Mouse (Mus musculus) CH12.LX (cell line): ENCODE results near the gene Abcd1. TPM values are rescaled to one million over a fixed set of nuclear protein-coding genes. Genes with fewer than 3 reads are reported as not detected.

Experiments
- DNase-seq: peaks from one replicate; pipeline ENCODE4 v3.0.0-alpha.2; 2013; ENCODE audit errors: extremely low read depth
- H3K27ac ChIP-seq: 2 replicates; pipeline ENCODE4 v1.5.1; 2012; ENCODE audit warnings: low read depth, mild to moderate bottlenecking, control low read depth, moderate library complexity; ENCODE audit not compliant: insufficient read depth
- H3K27me3 ChIP-seq: replicated peaks from 2 replicates; pipeline ENCODE3; 2012; ENCODE audit warnings: inconsistent platforms
- H3K36me3 ChIP-seq, 2 experiments: replicated peaks in 1 of 2; 2 replicates each; pipeline versions ENCODE3 to v1.6.1; 2012; ENCODE audit warnings: inconsistent platforms in 1 of 2, low read length in 1 of 2, mild to moderate bottlenecking in 1 of 2, mixed read lengths in 1 of 2, moderate library complexity in 1 of 2; ENCODE audit not compliant: control insufficient read depth in 1 of 2, insufficient read depth in 1 of 2
- H3K4me1 ChIP-seq, 2 experiments: 2 replicates each; pipeline ENCODE4 v1.6.1; 2012; ENCODE audit warnings: inconsistent platforms in 1 of 2, moderate library complexity in 1 of 2; ENCODE audit not compliant: insufficient read depth in 2 of 2, control insufficient read depth in 1 of 2
- H3K4me2 ChIP-seq: 2 replicates; pipeline ENCODE4 v1.6.1; 2012; ENCODE audit warnings: low read depth, mild to moderate bottlenecking, control low read depth; ENCODE audit not compliant: poor library complexity, insufficient read depth, severe bottlenecking
- H3K4me3 ChIP-seq, 3 experiments: fragments of 150-350 bp in 1 of 3; sonication (generic) in 1 of 3; replicated peaks in 1 of 3; 2 replicates each; pipeline versions ENCODE3 to v1.5.1; 2011 to 2012; ENCODE audit warnings: low read depth in 2 of 3, low read length in 2 of 3, mild to moderate bottlenecking in 2 of 3, moderate library complexity in 2 of 3, control low read depth in 1 of 3, improper control_type of control experiment in 1 of 3, inconsistent platforms in 1 of 3, mixed read lengths in 1 of 3; ENCODE audit not compliant: poor library complexity in 1 of 3
- H3K79me2 ChIP-seq: replicated peaks from 2 replicates; pipeline ENCODE4 v1.6.1; 2012; ENCODE audit warnings: mild to moderate bottlenecking, moderate library complexity; ENCODE audit not compliant: control insufficient read depth, poor library complexity, insufficient read depth, severe bottlenecking; ENCODE audit errors: extremely low read depth
- H3K9ac ChIP-seq: 2 replicates; pipeline ENCODE4 v1.6.1; 2012; ENCODE audit warnings: low read depth, mild to moderate bottlenecking, control low read depth, moderate library complexity; ENCODE audit not compliant: insufficient read depth
- H3K9me3 ChIP-seq: replicated peaks from 2 replicates; pipeline ENCODE3; 2012; ENCODE audit warnings: low read length, inconsistent platforms, mixed read lengths
- CHD2 ChIP-seq: IDR thresholded peaks from 2 replicates; pipeline ENCODE4 v1.6.1; 2011; ENCODE audit warnings: low read length, improper control_type of control experiment
- CTCF ChIP-seq, 2 experiments: IDR thresholded peaks in 1 of 2; conservative IDR thresholded peaks in 1 of 2; 2 replicates each; pipeline ENCODE4 v1.5.1; 2011 to 2012; ENCODE audit warnings: low read depth in 2 of 2, low read length in 2 of 2, improper control_type of control experiment in 1 of 2, inconsistent platforms in 1 of 2, mild to moderate bottlenecking in 1 of 2, moderate library complexity in 1 of 2
- E2F4 ChIP-seq: IDR thresholded peaks from 2 replicates; pipeline ENCODE4 v1.6.1; 2011; ENCODE audit warnings: low read depth, low read length, improper control_type of control experiment; ENCODE audit not compliant: insufficient replicate concordance
- ELF1 ChIP-seq: IDR thresholded peaks from 2 replicates; pipeline ENCODE4 v1.6.1; 2014; ENCODE audit warnings: low read depth, mild to moderate bottlenecking, inconsistent platforms, low read length, improper control_type of control experiment
- ETS1 ChIP-seq: conservative IDR thresholded peaks from 2 replicates; pipeline ENCODE4 v1.6.1; 2012; ENCODE audit warnings: low read depth, mild to moderate bottlenecking, inconsistent platforms, low read length, improper control_type of control experiment, moderate library complexity
- GABPA ChIP-seq: IDR thresholded peaks from 2 replicates; pipeline ENCODE4 v1.6.1; 2012; ENCODE audit warnings: low read depth, low read length, improper control_type of control experiment, inconsistent platforms; ENCODE audit not compliant: insufficient replicate concordance
- HCFC1 ChIP-seq: IDR thresholded peaks from 2 replicates; pipeline ENCODE4 v1.6.1; 2012; ENCODE audit warnings: low read depth, mild to moderate bottlenecking, inconsistent platforms, low read length, improper control_type of control experiment
- IRF4 ChIP-seq: IDR thresholded peaks from 2 replicates; pipeline ENCODE4 v1.6.1; 2014; ENCODE audit warnings: low read depth, mild to moderate bottlenecking, inconsistent platforms, low read length, improper control_type of control experiment
- KAT2A ChIP-seq: IDR thresholded peaks from 2 replicates; pipeline ENCODE4 v1.6.1; 2012; ENCODE audit warnings: low read length, improper control_type of control experiment, inconsistent platforms; ENCODE audit not compliant: insufficient replicate concordance
- NELFE ChIP-seq: IDR thresholded peaks from 2 replicates; pipeline ENCODE4 v1.6.1; 2011; ENCODE audit warnings: low read depth, low read length, improper control_type of control experiment
- PAX5 ChIP-seq: IDR thresholded peaks from 2 replicates; pipeline ENCODE4 v1.6.1; 2012; ENCODE audit warnings: low read length, inconsistent platforms, mixed read lengths
- POLR2A ChIP-seq: IDR thresholded peaks from 2 replicates; pipeline ENCODE4 v1.6.1; 2011; ENCODE audit warnings: low read depth, mild to moderate bottlenecking, improper control_type of control experiment, low read length
- RAD21 ChIP-seq: IDR thresholded peaks from 2 replicates; pipeline ENCODE4 v1.6.1; 2011; ENCODE audit warnings: low read depth, mild to moderate bottlenecking, low read length, improper control_type of control experiment, moderate library complexity
- RCOR1 ChIP-seq: conservative IDR thresholded peaks from 2 replicates; pipeline ENCODE4 v1.6.1; 2012; ENCODE audit warnings: low read depth, mild to moderate bottlenecking, inconsistent platforms, low read length, improper control_type of control experiment
- SIN3A ChIP-seq: IDR thresholded peaks from 2 replicates; pipeline ENCODE4 v1.6.1; 2012; ENCODE audit warnings: low read length, improper control_type of control experiment, inconsistent platforms
- SMC3 ChIP-seq: IDR thresholded peaks from 2 replicates; pipeline ENCODE4 v1.6.1; 2011; ENCODE audit warnings: low read depth, low read length, improper control_type of control experiment
- TBP ChIP-seq: conservative IDR thresholded peaks from 2 replicates; pipeline ENCODE4 v1.6.1; 2011; ENCODE audit warnings: low read depth, low read length, improper control_type of control experiment
- TCF12 ChIP-seq: IDR thresholded peaks from 2 replicates; pipeline ENCODE4 v1.6.1; 2014; ENCODE audit warnings: low read depth, mild to moderate bottlenecking, inconsistent platforms, low read length, improper control_type of control experiment
- UBTF ChIP-seq: IDR thresholded peaks from 2 replicates; pipeline ENCODE4 v1.6.1; 2012; ENCODE audit warnings: low read depth, mild to moderate bottlenecking, inconsistent platforms, low read length, improper control_type of control experiment, moderate library complexity
- USF1 ChIP-seq: IDR thresholded peaks from 2 replicates; pipeline ENCODE4 v1.6.1; 2014; ENCODE audit warnings: low read depth, mild to moderate bottlenecking, inconsistent platforms, low read length, improper control_type of control experiment
- ZC3H11A ChIP-seq: IDR thresholded peaks from 2 replicates; pipeline ENCODE4 v1.6.1; 2012; ENCODE audit warnings: low read depth, mild to moderate bottlenecking, inconsistent platforms, low read length, improper control_type of control experiment
- ZMIZ1 ChIP-seq: IDR thresholded peaks from 2 replicates; pipeline ENCODE4 v1.6.1; 2012; ENCODE audit warnings: low read depth, mild to moderate bottlenecking, inconsistent platforms, low read length, improper control_type of control experiment
- dilution Hi-C: fragments of 300-500 bp; cut with MboI; formaldehyde crosslinking; loops from 2 replicates; pipeline ENCODE4 v1.14.3; 2020; ENCODE audit warnings: low sequenced_read_pairs; ENCODE audit not compliant: extremely low pct_unique_long_range_greater_than_20kb, extremely low pct_ligation_motif_present
- in situ Hi-C: fragments of 300-500 bp; cut with MboI; formaldehyde crosslinking; loops from 3 replicates; pipeline ENCODE4 v1.14.3; 2019; ENCODE audit warnings: low sequenced_read_pairs, low pct_ligation_motif_present, low pct_unique_long_range_greater_than_20kb, mixed read lengths
- polyA plus RNA-seq: library from polyadenylated mRNA; unstranded; fragments of >175 nt; gene quantifications from 2 replicates; pipeline ENCODE4 v1.2.1, GENCODE M21; 2012; ENCODE audit warnings: low read depth; ENCODE audit not compliant: insufficient read length
- total RNA-seq, 2 experiments: library from RNA; depleted of rRNA; stranded (reverse); fragments of 300-350 nt in 1 of 2; fragments of >200 nt in 1 of 2; gene quantifications; 2 replicates each; pipeline ENCODE4 v1.2.3; 2012 to 2014

The Abcd1 gene
- total and polyA plus RNA-seq, 3 experiments = 2.8 to 11.4 (median 5.9) TPM

DNA sequence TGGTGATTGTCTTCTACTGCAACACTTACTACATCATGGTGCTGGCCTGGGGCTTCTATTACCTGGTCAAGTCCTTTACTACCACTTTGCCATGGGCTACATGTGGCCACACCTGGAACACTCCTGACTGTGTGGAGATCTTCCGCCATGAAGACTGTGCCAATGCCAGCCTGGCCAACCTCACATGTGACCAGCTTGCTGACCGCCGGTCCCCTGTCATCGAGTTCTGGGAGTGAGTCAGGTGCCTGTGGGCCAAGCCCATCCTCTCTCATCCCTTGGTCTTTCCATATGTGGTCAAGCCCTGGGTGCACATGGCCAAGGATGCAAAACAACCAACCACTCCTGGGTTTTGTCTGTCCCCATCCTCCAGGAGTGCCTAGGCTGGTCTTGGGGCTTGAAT is 39.7 kb upstream of the Abcd1 start:
- no peak overlapping the region for H3K27ac ChIP-seq
- no peak for TF ChIP-seq TBP
- no peak for TF ChIP-seq POLR2A
- TF ChIP-seq SIN3A = no peak
- TF ChIP-seq RAD21 = no peak
- no peak for TF ChIP-seq TCF12
- no peak for TF ChIP-seq SMC3
- TF ChIP-seq GABPA = no peak
- no peak for TF ChIP-seq ETS1
- TF ChIP-seq CHD2 = no peak
- TF ChIP-seq E2F4 = no peak
- TF ChIP-seq ELF1 = no peak
- TF ChIP-seq, all 38 proteins: peak for 0
- H3K27me3 ChIP-seq = no peaks in the 10 kb centered on the region
- H3K79me2 ChIP-seq = no peaks in the 10 kb centered on the region
- peaks cover 21 to 31% of the 10 kb centered on the region in 2 experiments for H3K36me3 ChIP-seq
- H3K9me3 ChIP-seq = no peaks in the 10 kb centered on the region
- dilution Hi-C loops = no loop called here
- H3K9ac ChIP-seq = no peak overlapping the region
- no peak overlapping the region for H3K4me2 ChIP-seq
- peaks cover 3 to 4% of the 10 kb centered on the region in 2 experiments; a peak in 3 of 4 replicates for H3K4me1 ChIP-seq
- in situ Hi-C loops = no loop called here
- DNase-seq = no peak
- H3K4me3 ChIP-seq = no peak overlapping the region

GRCm38 (mm10) chrX:73684156-73684555 is 32.2 kb upstream of the Abcd1 start:
- Histone ChIP-seq H3K27ac (no peak overlapping the region), H3K36me3 (peaks cover 73 to 95% of the 10 kb centered on the region in 2 experiments), H3K27me3 (no peaks in the 10 kb centered on the region), H3K4me1 (no peaks in the 10 kb centered on the region), H3K4me3 (no peak overlapping the region), H3K4me2 (no peak overlapping the region), H3K9ac (no peak overlapping the region), H3K79me2 (no peaks in the 10 kb centered on the region), H3K9me3 (no peaks in the 10 kb centered on the region)
- in situ Hi-C loops (no loop called here), dilution Hi-C loops (no loop called here)
- TF ChIP-seq ZC3H11A (no peak), CTCF (conservative IDR thresholded peaks at IDR 0.05 in 1 of 2, IDR thresholded peaks at IDR 0.05 in 1 of 2; ENCODE audit: low read depth in 2 of 2, low read length in 2 of 2) (no peak), ZMIZ1 (no peak)
- DNase-seq = no peak

GRCm38 (mm10) chrX:73684978-73685377 is 31.4 kb upstream of the Abcd1 start:
- Histone ChIP-seq H3K4me1 (no peaks in the 10 kb centered on the region), H3K27me3 (no peaks in the 10 kb centered on the region), H3K36me3 (peaks cover 75 to 96% of the 10 kb centered on the region in 2 experiments), H3K4me2 (no peak overlapping the region), H3K79me2 (no peaks in the 10 kb centered on the region), H3K27ac (no peak overlapping the region), H3K9ac (no peak overlapping the region), H3K4me3 (no peak overlapping the region), H3K9me3 (no peaks in the 10 kb centered on the region)
- in situ Hi-C loops = no loop called here
- TF ChIP-seq ZC3H11A (no peak), USF1 (no peak), UBTF (no peak), NELFE (no peak), RCOR1 (no peak), RAD21 (no peak), TBP (no peak), HCFC1 (no peak), GABPA (no peak), PAX5 (no peak), KAT2A (no peak), CTCF (conservative IDR thresholded peaks at IDR 0.05 in 1 of 2, IDR thresholded peaks at IDR 0.05 in 1 of 2; ENCODE audit: low read depth in 2 of 2, low read length in 2 of 2) (no peak), IRF4 (no peak)
- no peak for DNase-seq
- dilution Hi-C loops = no loop called here
